Mouse (Mus musculus) liver, embryonic 14.5 days (tissue): ENCODE results near the gene Csk. TPM values are rescaled to one million over a fixed set of nuclear protein-coding genes. Genes with fewer than 3 reads are reported as not detected.
A peak's percentile ranks its signal among the peaks of the same experiment; 100 is the strongest.

Source experiments
- ATAC-seq: fragments of 200-750 bp; cut with Nextera tagmentation; 2 replicates; pipeline ENCODE4 v1.8.0; 2017; ENCODE audit warnings: moderate number of reproducible peaks, mild to moderate bottlenecking, moderate library complexity; ENCODE audit not compliant: insufficient read depth
- DNase-seq, 3 experiments: peaks; one replicate each; pipeline ENCODE4 v3.0.0-alpha.2; 2012 to 2013; ENCODE audit warnings: low read depth in 3 of 3, low spot score in 3 of 3
- H3K27ac ChIP-seq: fragments of 300-500 bp; sonication (generic); 2 replicates; pipeline ENCODE4 v1.5.1; 2014; ENCODE audit warnings: moderate library complexity, mild to moderate bottlenecking, control low read depth, inconsistent platforms
- H3K27me3 ChIP-seq: fragments of 300-500 bp; sonication (generic); 2 replicates; pipeline ENCODE4 v1.6.1; 2014; ENCODE audit warnings: mild to moderate bottlenecking, low read length, moderate library complexity; ENCODE audit not compliant: control insufficient read depth, insufficient read depth
- H3K36me3 ChIP-seq: fragments of 300-500 bp; sonication (generic); replicated peaks from 2 replicates; pipeline ENCODE4 v1.6.1; 2014; ENCODE audit warnings: low read depth; ENCODE audit not compliant: control insufficient read depth, insufficient read depth
- H3K4me1 ChIP-seq, 2 experiments: fragments of 200-500 bp in 1 of 2; fragments of 300-500 bp in 1 of 2; sonication (generic) in 1 of 2; replicated peaks; 2 replicates each; pipeline ENCODE4 v1.6.1; 2012 to 2014; ENCODE audit warnings: antibody characterized with exemption in 1 of 2, inconsistent platforms in 1 of 2, low read length in 1 of 2; ENCODE audit not compliant: control insufficient read depth in 2 of 2, insufficient read depth in 2 of 2
- H3K4me2 ChIP-seq: fragments of 300-500 bp; sonication (generic); 2 replicates; pipeline ENCODE4 v1.6.1; 2014; ENCODE audit warnings: low read depth, mild to moderate bottlenecking, control low read depth, moderate library complexity
- H3K4me3 ChIP-seq, 2 experiments: fragments of 200-500 bp in 1 of 2; fragments of 300-500 bp in 1 of 2; sonication (generic) in 1 of 2; 2 replicates each; pipeline ENCODE4 v1.5.1; 2012 to 2014; ENCODE audit warnings: low read depth in 2 of 2, low read length in 2 of 2, mild to moderate bottlenecking in 2 of 2, control low read depth in 1 of 2, inconsistent platforms in 1 of 2, moderate library complexity in 1 of 2; ENCODE audit not compliant: insufficient read depth in 1 of 2
- H3K9ac ChIP-seq: fragments of 300-500 bp; sonication (generic); replicated peaks from 2 replicates; pipeline ENCODE4 v1.6.1; 2014; ENCODE audit warnings: mild to moderate bottlenecking, control low read depth, moderate library complexity
- H3K9me3 ChIP-seq: fragments of 300-500 bp; sonication (generic); 2 replicates; pipeline ENCODE4 v1.6.1; 2016; ENCODE audit warnings: low read length, mixed read lengths; ENCODE audit not compliant: control insufficient read depth
- CTCF ChIP-seq: IDR thresholded peaks from 2 replicates; pipeline ENCODE4 v1.5.1; 2016; ENCODE audit warnings: antibody characterized with exemption, low read depth, control low read depth
- EP300 ChIP-seq: IDR thresholded peaks from 2 replicates; pipeline ENCODE4 v1.6.1; 2016; ENCODE audit warnings: antibody characterized with exemption, low read depth
- WGBS: fragments of 180-500 bp; shearing (Covaris S2); extraction: QIAGEN DNeasy Blood & Tissue Kit; methylation state at CpG from one replicate; pipeline ENCODE4 v1.1.7; 2014; ENCODE audit not compliant: insufficient replicate concordance; 5-methylcytosine and 5-hydroxymethylcytosine counted together
- polyA plus RNA-seq, 2 experiments: library from polyadenylated mRNA; depleted of rRNA in 1 of 2; stranded (reverse) in 1 of 2; unstranded in 1 of 2; fragments of >200 nt; fragmentation: Nextera tagmentation in 1 of 2; extraction: Ambion mirVana in 1 of 2; gene quantifications; 2 replicates each; pipeline versions ENCODE4 v1.2.1 to v1.2.3; 2012 to 2014

Gene Csk
- polyA plus RNA-seq, 2 experiments: 11.1 to 26.3 TPM

GRCm38 (mm10) chr9:57661552-57661951 lies 8.1 kb upstream of the Csk start:
- ATAC-seq (no peak), DNase-seq (no peak)
- Histone ChIP-seq H3K9ac (no peak overlapping the region), H3K4me2 (no peak overlapping the region), H3K4me3 (no peak overlapping the region), H3K9me3 (no peaks in the 10 kb centered on the region), H3K27me3 (no peaks in the 10 kb centered on the region), H3K27ac (no peak overlapping the region), H3K36me3 (no peaks in the 10 kb centered on the region), H3K4me1 (peaks cover 10 to 19% of the 10 kb centered on the region in 2 experiments)
- 34% methylated on average over 3 of the region's 3 CpGs for WGBS
- TF ChIP-seq CTCF (no peak), EP300 (no peak)

GRCm38 (mm10) chr9:57660501-57660900 lies 7.1 kb upstream of the Csk start:
- Histone ChIP-seq H3K27me3 (no peaks in the 10 kb centered on the region), H3K4me3 (no peak overlapping the region), H3K27ac (peak overlapping the region; percentile 50), H3K36me3 (no peaks in the 10 kb centered on the region), H3K4me1 (peaks cover 10 to 22% of the 10 kb centered on the region in 2 experiments), H3K4me2 (peak overlapping the region; percentile 45), H3K9me3 (no peaks in the 10 kb centered on the region), H3K9ac (peak overlapping the region; percentile 1; the same call in 1 of the 2 replicates)
- peak; percentile 80 for ATAC-seq
- WGBS: 22% methylated on average over 6 of the region's 6 CpGs
- TF ChIP-seq CTCF: no peak
- TF ChIP-seq EP300: peak; percentile 91
- DNase-seq: peak; percentile 67 to 72 (median 70)

GRCm38 (mm10) chr9:57659774-57660173 lies 6.3 kb upstream of the Csk start:
- H3K27ac ChIP-seq: no peak overlapping the region
- no peaks in the 10 kb centered on the region for H3K27me3 ChIP-seq
- DNase-seq (peak; percentile 60 to 79 (median 66)), ATAC-seq (peak; percentile 64; the same call in 1 of the 2 replicates)
- TF ChIP-seq CTCF (peak; percentile 90), EP300 (no peak)
- H3K9me3 ChIP-seq: no peaks in the 10 kb centered on the region
- no peaks in the 10 kb centered on the region for H3K36me3 ChIP-seq
- peaks cover 10 to 22% of the 10 kb centered on the region in 2 experiments for H3K4me1 ChIP-seq
- 19% methylated on average over 4 of the region's 4 CpGs for WGBS
- H3K4me3 ChIP-seq: no peak overlapping the region
- H3K4me2 ChIP-seq: no peak overlapping the region
- H3K9ac ChIP-seq: no peak overlapping the region

- ATAC-seq (no peak), DNase-seq (no peak)
- no peak overlapping the region for H3K9ac ChIP-seq
- WGBS: 72% methylated on average over 4 of the region's 4 CpGs
- no peak overlapping the region for H3K27ac ChIP-seq
- no peaks in the 10 kb centered on the region for H3K9me3 ChIP-seq
- H3K4me3 ChIP-seq: no peak overlapping the region
- H3K36me3 ChIP-seq: no peaks in the 10 kb centered on the region
- no peaks in the 10 kb centered on the region for H3K27me3 ChIP-seq
- peaks cover 10 to 22% of the 10 kb centered on the region in 2 experiments for H3K4me1 ChIP-seq
- TF ChIP-seq CTCF (peak; percentile 51), EP300 (no peak)
- H3K4me2 ChIP-seq: no peak overlapping the region
These were observed 5.5 kb upstream of the Csk start for GRCm38 (mm10) chr9:57658970-57659369.

DNA sequence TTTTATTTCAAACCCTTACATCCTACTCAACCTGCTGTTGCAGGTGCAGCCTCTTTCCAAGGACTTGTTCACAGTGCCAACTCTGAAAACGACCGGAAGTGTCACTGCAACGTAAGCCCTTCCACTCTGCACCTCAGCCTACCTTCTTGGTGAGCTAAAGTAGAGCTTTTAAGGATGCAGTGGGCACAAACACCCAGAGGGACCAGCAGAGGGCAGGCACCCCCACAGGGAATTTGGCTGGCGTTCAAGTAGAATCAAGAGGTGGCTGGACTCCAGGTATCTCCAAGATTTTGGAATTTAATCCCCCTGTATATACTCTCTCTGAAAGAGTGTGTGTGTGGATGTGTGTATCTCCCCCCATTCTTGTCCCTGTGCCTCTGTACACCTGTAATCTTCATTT lies 4.4 kb upstream of the Csk start:
- DNase-seq: no peak
- TF ChIP-seq CTCF: peak; percentile 32; the same call in 1 of the 2 replicates
- TF ChIP-seq EP300: no peak
- H3K9me3 ChIP-seq: no peaks in the 10 kb centered on the region
- peaks cover 10 to 22% of the 10 kb centered on the region in 2 experiments for H3K4me1 ChIP-seq
- H3K36me3 ChIP-seq: no peaks in the 10 kb centered on the region
- 43% methylated on average over 4 of the region's 4 CpGs for WGBS
- no peak overlapping the region for H3K9ac ChIP-seq
- no peak for ATAC-seq
- no peaks in the 10 kb centered on the region for H3K27me3 ChIP-seq
- no peak overlapping the region for H3K4me3 ChIP-seq
- H3K4me2 ChIP-seq: no peak overlapping the region
- no peak overlapping the region for H3K27ac ChIP-seq
